Mouse (Mus musculus): ENCODE measurements around the gene Stag3. TPM values are rescaled to one million over a fixed set of nuclear protein-coding genes. Genes with fewer than 3 reads are reported as not detected.

The Stag3 gene
- total RNA-seq (2022), result not detected

- DNase-seq (ENCODE audit: low spot score), result peak; percentile 67
Measured at GRCm38 (mm10) chr5:138279585-138280424, at the start of gene Stag3, which contains the start of the genes Gm43720 and Gpc2. Gene Stag3 (plus strand): TSS chr5:138280240. Gene Gm43720 (minus strand): TSS chr5:138279958. Gene Gpc2 (minus strand): TSS chr5:138280005.

DNA sequence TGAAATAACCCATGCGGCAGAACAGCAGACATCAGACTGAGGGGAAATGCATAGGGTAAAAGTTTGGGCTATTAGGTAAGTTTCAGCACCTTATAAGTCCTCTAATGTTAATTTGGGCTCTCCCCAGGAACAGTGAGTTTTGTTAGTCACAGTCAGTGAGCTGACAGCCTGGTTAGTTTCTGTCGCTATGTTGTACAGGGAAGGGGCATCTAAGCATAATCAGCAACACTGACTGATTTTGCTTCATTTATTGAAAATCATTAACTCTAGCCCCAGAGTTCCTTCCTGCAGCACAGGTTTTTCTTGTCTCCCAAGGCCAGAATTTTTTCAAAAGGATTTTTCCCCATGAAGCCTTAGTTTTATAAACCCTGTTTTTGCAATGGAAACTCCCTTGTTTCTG, 46.3 kb upstream of the Stag3 start:
- no peak for DNase-seq (ENCODE audit: low spot score)

- DNase-seq (ENCODE audit: low spot score), result no peak
Measured at GRCm38 (mm10) chr5:138234224-138234623, 45.8 kb upstream of the Stag3 start.

DNA sequence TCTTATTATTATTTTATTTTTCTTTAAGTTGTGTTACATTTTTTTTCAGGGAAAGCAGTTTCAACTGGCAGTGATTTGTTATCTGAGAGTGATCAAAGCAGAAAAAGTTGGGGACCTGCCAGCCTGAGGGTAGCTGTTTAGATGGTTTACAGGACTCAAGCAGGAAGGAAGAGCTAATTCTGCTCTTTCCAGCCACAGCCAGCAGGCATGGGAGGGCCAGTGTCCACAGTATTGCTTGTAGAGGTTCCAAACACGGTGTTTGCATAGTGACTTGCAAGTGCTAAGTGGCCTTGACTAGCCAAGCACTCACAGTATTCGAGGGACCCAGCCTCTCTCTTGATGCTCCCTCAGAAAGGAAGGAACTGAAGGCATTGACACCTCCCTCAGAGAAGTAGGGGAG, 38.5 kb upstream of the Stag3 start:
- no peak for DNase-seq (ENCODE audit: low spot score)

- no peak for DNase-seq (ENCODE audit: low spot score)
Measured at GRCm38 (mm10) chr5:138251144-138251543, 28.9 kb upstream of the Stag3 start.

DNA sequence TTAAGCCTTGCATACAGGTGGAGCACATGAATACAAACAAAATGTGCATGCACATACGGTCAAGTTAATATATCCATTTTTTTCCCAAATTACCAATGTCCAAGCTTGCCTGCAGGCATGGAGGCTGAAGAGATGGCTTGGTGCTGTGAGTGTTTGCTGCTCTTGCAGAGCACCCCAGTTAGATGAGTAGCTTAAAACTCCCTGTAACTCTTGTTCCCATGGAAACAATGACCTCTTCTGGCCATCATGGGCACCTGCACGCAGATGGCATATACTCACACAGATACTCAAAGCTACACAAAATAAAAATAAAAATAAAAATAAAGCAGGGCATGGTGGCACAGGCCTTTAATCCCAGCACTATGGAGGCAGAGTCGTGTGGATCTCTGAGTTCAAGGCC, 27.0 kb upstream of the Stag3 start:
- no peak for DNase-seq (ENCODE audit: low spot score)

DNA sequence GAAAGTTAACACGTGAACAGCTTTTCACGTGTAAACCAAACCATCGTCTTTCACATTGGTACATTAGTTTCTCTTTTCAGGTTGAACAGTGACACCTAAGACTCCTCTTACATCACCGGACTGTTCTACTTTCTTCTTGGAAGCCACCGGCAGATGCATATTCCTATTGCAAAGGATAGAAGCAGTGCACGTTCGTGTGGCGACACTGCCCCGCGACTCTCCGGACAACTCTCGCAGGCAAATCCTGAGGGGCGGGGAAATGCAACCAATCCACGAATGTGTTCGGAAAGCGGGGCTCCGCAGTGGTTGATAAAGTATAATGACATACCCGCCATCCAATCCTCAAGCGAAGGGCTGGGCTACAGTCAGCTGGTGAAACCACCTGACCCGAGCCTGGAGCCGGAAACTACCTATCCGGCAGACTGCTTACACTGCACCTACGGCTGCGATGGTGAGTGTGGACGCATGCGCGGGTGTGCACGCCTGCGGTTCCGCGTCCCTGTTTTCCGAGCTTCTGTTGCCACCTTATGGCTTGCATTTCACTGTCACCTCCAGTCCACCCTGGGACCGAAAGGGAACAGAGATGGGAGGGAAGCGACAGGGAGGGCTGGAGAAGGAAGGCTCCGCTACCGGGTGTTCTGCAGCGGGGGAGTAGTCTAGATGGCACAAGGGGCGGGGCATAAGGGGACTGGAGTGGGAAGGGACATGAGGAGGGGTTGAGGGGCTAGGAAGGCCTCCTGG, 24.5 kb upstream of the Stag3 start, which contains the start of gene Lamtor4:
Gene Lamtor4 (plus strand): TSS at position 130 of the 741 bp plus-strand sequence.
- peak; percentile 99 for DNase-seq (ENCODE audit: low spot score)

DNA sequence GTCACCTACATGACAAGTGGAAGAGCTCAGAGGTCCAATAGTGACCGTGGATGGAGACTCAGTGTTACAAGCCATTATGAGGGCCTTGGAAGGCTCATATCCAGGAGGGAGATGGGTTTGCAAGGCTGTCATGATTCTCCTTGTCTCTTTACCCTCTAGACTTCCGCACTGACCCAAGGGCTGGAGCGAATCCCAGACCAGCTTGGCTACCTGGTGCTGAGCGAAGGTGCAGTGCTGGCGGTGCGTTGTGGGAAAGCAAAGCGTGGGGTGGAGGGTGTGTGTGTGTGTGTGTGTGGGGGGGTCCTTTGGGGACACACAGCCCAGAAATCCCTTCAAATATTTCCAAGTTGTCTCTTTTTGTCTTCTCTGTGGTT, 24.0 kb upstream of the Stag3 start:
- no peak for DNase-seq (ENCODE audit: low spot score)

GRCm38 (mm10) chr5:138256966-138257584, 23.0 kb upstream of the Stag3 start:
- no peak for DNase-seq (ENCODE audit: low spot score)

DNA sequence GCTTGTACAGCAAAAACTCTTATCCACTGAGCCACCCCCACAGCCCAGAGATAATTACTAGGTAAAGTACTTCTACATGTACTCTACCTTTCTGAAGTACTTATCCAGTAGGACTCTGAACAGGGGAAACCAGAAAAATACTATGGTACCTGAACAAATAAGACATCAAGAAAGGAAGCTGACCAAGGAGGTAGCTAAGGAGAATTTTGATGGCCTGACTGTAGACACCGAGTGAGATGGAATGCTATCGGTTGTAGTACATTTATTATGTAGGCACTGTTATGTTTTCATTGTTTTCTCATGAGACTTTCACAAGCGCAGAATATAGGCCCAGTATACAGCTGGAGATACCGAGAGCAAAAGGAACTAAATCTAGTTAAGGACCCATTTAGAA, 22.5 kb upstream of the Stag3 start:
- no peak for DNase-seq (ENCODE audit: low spot score)

- no peak for DNase-seq (ENCODE audit: low spot score)
Measured at GRCm38 (mm10) chr5:138258078-138258477, 22.0 kb upstream of the Stag3 start.

DNA sequence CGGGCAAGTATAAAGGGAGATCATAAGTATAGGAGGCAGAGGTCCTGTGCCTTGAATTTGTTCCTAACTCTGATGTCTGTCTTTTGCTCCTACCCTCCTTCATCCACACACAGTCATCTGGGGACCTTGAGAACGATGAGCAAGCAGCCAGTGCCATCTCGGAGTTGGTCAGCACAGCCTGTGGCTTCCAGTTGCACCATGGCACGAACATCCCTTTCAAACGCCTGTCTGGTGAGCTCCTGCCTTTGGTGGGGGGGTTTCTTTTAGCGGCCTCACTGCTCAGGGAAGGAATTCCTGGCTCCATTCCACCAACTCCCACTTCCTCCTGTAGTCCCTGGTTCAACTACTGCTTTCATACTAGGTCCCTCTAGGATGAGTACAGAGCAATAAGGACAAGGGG, 21.5 kb upstream of the Stag3 start:
- DNase-seq (ENCODE audit: low spot score), result no peak

DNA sequence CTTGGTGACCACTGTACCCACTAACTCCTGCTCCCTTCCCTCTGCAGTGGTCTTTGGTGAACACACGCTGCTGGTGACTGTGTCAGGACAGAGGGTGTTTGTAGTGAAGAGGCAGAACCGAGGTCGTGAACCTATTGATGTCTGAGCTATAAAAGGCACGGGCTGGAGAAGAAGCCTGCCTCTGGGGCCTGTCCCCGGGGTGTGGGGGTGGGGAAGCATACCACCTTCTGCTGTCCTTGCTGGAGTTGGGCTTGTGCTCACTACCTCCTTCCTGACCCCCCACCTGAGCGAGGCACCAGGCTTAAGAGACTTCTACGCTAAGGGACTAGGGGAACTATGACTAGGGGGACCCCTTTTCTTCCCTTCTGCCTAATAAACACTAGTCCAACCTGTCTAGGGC, 21.0 kb upstream of the Stag3 start:
- no peak for DNase-seq (ENCODE audit: low spot score)

DNA sequence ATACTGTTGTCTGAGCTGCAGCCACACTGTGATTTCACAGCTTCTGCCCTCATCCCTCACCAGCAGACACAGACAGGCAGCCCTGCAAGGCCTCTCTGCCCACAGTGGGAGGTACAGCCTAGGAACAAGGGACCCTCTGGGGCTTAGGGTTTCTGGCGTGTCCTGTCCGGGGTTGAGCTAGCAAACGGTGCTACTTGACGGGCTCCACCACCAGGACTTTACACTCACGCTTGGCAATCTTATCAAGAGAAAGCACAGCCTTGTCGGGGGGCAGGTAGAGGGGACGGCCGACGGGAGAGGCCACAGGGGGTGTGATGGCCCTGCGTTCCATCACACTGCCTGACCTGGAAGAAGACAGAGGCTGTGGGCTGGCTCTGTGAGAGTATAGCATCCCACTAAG, 20.0 kb upstream of the Stag3 start:
- no peak for DNase-seq (ENCODE audit: low spot score)

- DNase-seq (ENCODE audit: low spot score), result no peak
Measured at GRCm38 (mm10) chr5:138260834-138261233, 19.2 kb upstream of the Stag3 start.

GRCm38 (mm10) chr5:138262001-138262400, 18.0 kb upstream of the Stag3 start:
- DNase-seq (ENCODE audit: low spot score), result no peak

- no peak for DNase-seq (ENCODE audit: low spot score)
Measured at GRCm38 (mm10) chr5:138262582-138263240, 17.3 kb upstream of the Stag3 start.

- DNase-seq (ENCODE audit: low spot score), result peak; percentile 93
Measured at GRCm38 (mm10) chr5:138263260-138264206, 16.5 kb upstream of the Stag3 start, which contains the start of gene BC037034. Gene BC037034 (minus strand): TSS chr5:138264033.

GRCm38 (mm10) chr5:138264207-138264578, 15.8 kb upstream of the Stag3 start:
- DNase-seq (ENCODE audit: low spot score), result no peak

DNA sequence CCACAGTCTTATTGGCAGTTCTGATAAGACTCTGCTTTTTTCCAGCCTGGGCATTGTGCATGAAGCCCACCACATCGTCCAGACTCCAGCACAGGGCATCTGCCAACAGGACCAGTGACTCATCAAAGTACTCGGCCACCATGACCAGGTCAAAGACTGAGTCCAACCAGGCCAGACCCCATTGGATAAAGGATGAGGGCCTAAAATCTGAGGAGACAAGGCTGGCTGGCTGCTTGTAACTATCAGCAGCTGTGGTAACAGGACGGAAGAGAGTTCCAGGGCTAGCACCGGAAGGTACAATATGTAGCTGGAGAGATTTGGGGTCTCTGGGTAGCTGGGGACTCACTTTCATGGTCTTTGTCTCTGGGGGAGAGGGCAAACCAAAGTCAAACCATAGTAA, 14.3 kb upstream of the Stag3 start:
- DNase-seq (ENCODE audit: low spot score), result no peak

DNA sequence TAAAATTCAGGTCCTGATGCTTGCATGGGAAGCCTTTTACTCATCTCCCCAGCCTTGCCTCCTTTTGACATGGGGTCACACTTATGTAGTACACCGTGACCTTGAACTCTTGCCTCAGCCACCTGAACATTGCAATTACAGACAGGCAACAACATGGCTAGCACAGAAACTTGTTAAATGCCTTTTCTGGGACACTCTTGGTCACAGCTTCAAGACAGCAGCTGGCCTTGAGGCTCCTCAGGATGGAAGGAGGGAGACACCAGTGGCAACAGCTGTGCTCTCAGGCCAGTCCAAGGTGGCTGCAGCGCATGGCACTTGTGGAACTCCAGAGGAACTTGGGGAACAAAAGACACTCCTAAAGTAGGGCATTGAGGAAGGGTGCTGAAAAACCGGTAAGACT, 12.9 kb upstream of the Stag3 start:
- DNase-seq (ENCODE audit: low spot score), result no peak
